Mouse (Mus musculus): ENCODE results near the gene Bcas3. TPM values are rescaled to one million over a fixed set of nuclear protein-coding genes. Genes with fewer than 3 reads are reported as not detected.

The Bcas3 gene
- total and polyA plus RNA-seq, 2 experiments from 2014 or later: 31.6 to 32.3 TPM

DNA sequence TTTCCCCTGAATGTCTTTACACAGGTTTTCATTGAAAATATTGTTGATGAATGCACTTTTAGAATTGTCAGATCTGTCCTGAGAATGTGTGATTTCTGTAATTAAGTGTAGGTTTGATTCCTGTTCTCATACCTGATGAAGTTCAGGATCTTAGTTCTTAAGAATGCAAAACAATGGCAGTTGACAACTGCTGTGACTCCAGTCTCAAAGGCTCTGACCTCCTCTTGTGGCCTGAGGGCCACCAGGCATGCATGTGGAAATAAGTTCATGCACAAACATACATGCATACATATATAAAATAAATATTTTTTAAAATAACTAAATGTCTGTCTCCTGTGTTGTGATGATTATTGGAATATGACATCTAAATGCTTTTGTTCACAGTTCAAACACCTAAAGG is 246.3 kb downstream of the Bcas3 start:
- Histone ChIP-seq H3K36me3 (ENCODE audit: insufficient read depth, low read length) (no peaks in the 10 kb centered on the region), H3K4me2 (ENCODE audit: low read depth, low read length) (no peak overlapping the region), H3K27ac (no peak overlapping the region), H3K4me1 (ENCODE audit: insufficient read depth, low read length) (no peaks in the 10 kb centered on the region), H3K9ac (replicated peaks; ENCODE audit: low read length) (no peak overlapping the region), H3K27me3 (ENCODE audit: insufficient read depth, low read length) (no peaks in the 10 kb centered on the region), H3K9me3 (ENCODE audit: low read length) (no peaks in the 10 kb centered on the region), H3K4me3 (ENCODE audit: low read length) (no peak overlapping the region)
- ATAC-seq: no peak
- no peak for TF ChIP-seq CTCF (IDR thresholded peaks at IDR 0.05; ENCODE audit: low read depth)
- DNase-seq (ENCODE audit: low spot score): no peak

DNA sequence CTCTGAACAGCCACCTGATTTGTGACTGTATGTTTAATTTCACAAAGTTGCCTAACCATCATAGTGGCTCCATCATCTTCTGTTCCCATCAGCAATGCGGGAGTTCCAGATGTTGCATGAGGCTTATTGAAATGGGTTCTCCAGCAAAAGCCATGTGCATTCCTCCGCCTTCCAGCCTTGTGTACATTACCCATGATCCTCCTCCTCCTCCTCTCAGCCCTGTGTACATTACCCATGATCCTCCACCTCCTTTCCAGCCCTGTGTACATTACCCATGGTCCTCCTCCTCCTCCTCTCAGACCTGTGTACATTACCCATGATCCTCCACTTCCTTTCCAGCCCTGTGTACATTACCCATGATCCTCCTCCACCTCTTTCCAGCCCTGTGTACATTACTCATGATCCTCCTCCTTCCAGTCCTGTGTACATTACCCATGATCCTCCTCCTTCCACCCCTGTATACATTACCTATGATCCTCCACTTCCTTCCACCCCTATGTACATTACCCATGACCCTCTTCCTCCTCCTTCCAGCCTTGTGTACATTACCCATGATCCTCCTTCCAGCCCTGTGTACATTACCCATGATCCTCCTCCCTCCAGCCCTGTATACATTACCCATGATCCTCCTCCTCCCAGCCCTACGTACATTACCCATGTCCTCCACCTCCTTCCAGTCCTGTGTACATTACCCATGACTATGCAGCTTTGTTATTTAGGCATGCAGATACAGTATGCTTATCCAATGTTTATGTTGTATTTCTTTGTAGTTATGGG is 250.8 kb downstream of the Bcas3 start:
- ATAC-seq: no peak

DNA sequence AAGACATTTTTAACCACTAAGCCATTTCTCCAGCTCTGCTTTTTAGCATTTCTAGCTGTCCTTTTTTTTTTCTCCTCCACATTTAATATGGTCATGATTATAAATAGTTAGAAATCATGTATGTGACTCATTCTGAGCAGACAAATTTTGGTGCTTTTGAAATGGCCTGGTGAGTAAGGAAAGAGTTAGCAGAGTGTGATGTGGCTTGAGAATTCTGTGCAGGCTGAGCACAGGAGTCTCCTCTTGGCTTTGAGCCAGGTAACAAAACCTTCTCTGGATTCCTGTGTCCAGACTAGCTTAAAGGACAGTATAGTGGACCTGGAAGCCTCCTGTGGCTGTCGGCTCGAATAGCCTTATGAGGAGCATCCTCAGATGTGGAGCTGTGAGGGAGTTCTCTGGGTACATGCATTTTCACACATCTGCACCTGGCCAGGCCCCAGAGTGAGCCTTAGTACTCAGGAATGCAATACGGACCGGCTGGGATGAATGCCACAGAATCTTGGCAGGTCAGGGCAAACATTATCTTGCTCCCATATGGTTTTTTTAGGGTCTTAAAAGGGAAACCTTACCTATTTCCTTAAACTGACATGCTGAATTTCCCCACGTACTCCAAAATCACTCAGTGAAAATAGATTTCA is 256.5 kb downstream of the Bcas3 start:
- no peaks in the 10 kb centered on the region for H3K4me1 ChIP-seq (ENCODE audit: insufficient read depth, low read length)
- H3K4me2 ChIP-seq (ENCODE audit: low read depth, low read length): no peak overlapping the region
- no peak for TF ChIP-seq CTCF (IDR thresholded peaks at IDR 0.05; ENCODE audit: low read depth)
- WGBS: 58% methylated on average over 5 of the region's 5 CpGs
- ATAC-seq: no peak
- no peak overlapping the region for H3K9ac ChIP-seq (replicated peaks; ENCODE audit: low read length)
- H3K9me3 ChIP-seq (ENCODE audit: low read length): no peaks in the 10 kb centered on the region
- no peak overlapping the region for H3K27ac ChIP-seq
- H3K4me3 ChIP-seq (ENCODE audit: low read length): no peak overlapping the region
- H3K27me3 ChIP-seq (ENCODE audit: insufficient read depth, low read length): no peaks in the 10 kb centered on the region
- DNase-seq (ENCODE audit: low spot score): peak; percentile 37
- H3K36me3 ChIP-seq (ENCODE audit: insufficient read depth, low read length): no peaks in the 10 kb centered on the region

More for the DNA sequence above, 250.8 kb downstream of the Bcas3 start:
- H3K9me3 ChIP-seq (ENCODE audit: low read length): no peaks in the 10 kb centered on the region
- no peak overlapping the region for H3K4me3 ChIP-seq (ENCODE audit: low read length)
- no peak for TF ChIP-seq CTCF (IDR thresholded peaks at IDR 0.05; ENCODE audit: low read depth)
- DNase-seq (ENCODE audit: low spot score): no peak
- H3K36me3 ChIP-seq (ENCODE audit: insufficient read depth, low read length): no peaks in the 10 kb centered on the region
- H3K27me3 ChIP-seq (ENCODE audit: insufficient read depth, low read length): no peaks in the 10 kb centered on the region
- H3K4me2 ChIP-seq (ENCODE audit: low read depth, low read length): no peak overlapping the region
- 94% methylated on average over 3 of the region's 3 CpGs for WGBS
- no peaks in the 10 kb centered on the region for H3K4me1 ChIP-seq (ENCODE audit: insufficient read depth, low read length)
- no peak overlapping the region for H3K9ac ChIP-seq (replicated peaks; ENCODE audit: low read length)
- no peak overlapping the region for H3K27ac ChIP-seq

DNA sequence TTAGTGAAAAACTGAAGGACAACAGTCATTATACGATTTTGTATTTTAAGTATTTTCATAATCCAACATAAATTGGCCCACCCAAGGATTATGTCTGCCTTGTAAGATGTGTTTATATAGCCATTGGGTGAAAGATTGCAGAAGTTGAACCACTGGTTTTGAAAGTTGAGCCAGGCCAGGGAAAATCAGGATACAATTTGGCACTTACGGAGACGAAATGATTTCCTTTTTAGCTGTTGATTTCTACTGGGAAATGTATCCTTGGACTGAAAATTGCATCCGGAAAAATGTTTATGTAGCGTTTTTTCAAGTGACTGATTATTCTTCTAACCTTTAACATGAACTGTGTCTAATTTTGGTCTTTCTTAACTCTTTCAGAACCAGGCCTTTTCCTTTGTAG is 260.1 kb downstream of the Bcas3 start:
- DNase-seq (ENCODE audit: low spot score) (no peak), ATAC-seq (no peak)
- H3K4me3 ChIP-seq (ENCODE audit: low read length): no peak overlapping the region
- H3K9me3 ChIP-seq (ENCODE audit: low read length): no peaks in the 10 kb centered on the region
- 76% methylated on average over 5 of the region's 5 CpGs for WGBS
- TF ChIP-seq CTCF (IDR thresholded peaks at IDR 0.05; ENCODE audit: low read depth): no peak
- no peak overlapping the region for H3K4me2 ChIP-seq (ENCODE audit: low read depth, low read length)
- no peaks in the 10 kb centered on the region for H3K36me3 ChIP-seq (ENCODE audit: insufficient read depth, low read length)
- H3K27ac ChIP-seq: no peak overlapping the region
- no peak overlapping the region for H3K9ac ChIP-seq (replicated peaks; ENCODE audit: low read length)
- no peaks in the 10 kb centered on the region for H3K27me3 ChIP-seq (ENCODE audit: insufficient read depth, low read length)
- no peaks in the 10 kb centered on the region for H3K4me1 ChIP-seq (ENCODE audit: insufficient read depth, low read length)

DNA sequence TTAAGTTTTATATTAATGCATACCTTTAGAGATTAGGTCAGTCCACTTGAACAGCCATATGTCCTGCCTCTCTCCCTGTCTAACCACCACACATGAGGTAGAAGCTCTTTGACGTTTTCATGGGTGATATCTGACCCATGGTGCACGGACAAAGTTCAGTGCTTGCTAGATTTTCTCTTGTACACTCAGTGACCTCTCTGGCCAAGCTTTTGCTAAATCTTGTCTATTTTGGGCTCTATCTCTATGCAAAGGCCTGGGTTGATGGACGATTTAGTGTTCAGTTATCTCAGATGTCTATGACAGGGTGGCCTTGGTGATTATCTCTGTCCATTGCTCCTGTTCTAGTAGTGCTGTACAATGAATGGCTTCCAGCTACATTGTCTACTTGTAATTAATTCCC is 260.6 kb downstream of the Bcas3 start:
- Histone ChIP-seq H3K4me3 (ENCODE audit: low read length) (no peak overlapping the region), H3K4me2 (ENCODE audit: low read depth, low read length) (no peak overlapping the region), H3K9ac (replicated peaks; ENCODE audit: low read length) (no peak overlapping the region), H3K36me3 (ENCODE audit: insufficient read depth, low read length) (no peaks in the 10 kb centered on the region), H3K27me3 (ENCODE audit: insufficient read depth, low read length) (no peaks in the 10 kb centered on the region), H3K9me3 (ENCODE audit: low read length) (no peaks in the 10 kb centered on the region), H3K4me1 (ENCODE audit: insufficient read depth, low read length) (no peaks in the 10 kb centered on the region), H3K27ac (no peak overlapping the region)
- 85% methylated on average over 3 of the region's 3 CpGs for WGBS
- TF ChIP-seq CTCF (IDR thresholded peaks at IDR 0.05; ENCODE audit: low read depth): no peak
- ATAC-seq (no peak), DNase-seq (ENCODE audit: low spot score) (no peak)

DNA sequence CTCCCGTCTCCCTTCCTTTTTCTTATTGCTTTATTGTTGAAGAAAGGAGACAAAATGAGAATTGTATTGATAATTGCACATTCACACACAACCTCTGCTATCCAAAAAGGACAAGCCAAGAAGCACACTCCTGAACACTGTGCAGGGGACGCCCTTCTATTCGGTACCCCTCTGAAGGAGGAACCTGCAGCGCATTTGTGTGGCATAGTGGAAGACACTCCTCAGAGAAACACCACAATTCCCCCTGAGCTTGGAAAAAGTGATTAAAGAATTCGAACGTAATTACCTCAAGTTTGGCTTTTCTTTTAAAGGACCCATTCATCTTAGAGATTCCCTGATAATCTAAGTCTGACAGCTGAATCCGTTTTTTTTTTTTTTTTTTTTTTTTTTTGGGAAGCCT is 261.5 kb downstream of the Bcas3 start:
- 83% methylated on average over 7 of the region's 7 CpGs for WGBS
- Histone ChIP-seq H3K4me2 (ENCODE audit: low read depth, low read length) (no peak overlapping the region), H3K4me3 (ENCODE audit: low read length) (no peak overlapping the region), H3K9ac (replicated peaks; ENCODE audit: low read length) (no peak overlapping the region), H3K9me3 (ENCODE audit: low read length) (no peaks in the 10 kb centered on the region), H3K36me3 (ENCODE audit: insufficient read depth, low read length) (no peaks in the 10 kb centered on the region), H3K4me1 (ENCODE audit: insufficient read depth, low read length) (no peaks in the 10 kb centered on the region), H3K27ac (no peak overlapping the region), H3K27me3 (ENCODE audit: insufficient read depth, low read length) (no peaks in the 10 kb centered on the region)
- ATAC-seq: no peak
- DNase-seq (ENCODE audit: low spot score): no peak
- TF ChIP-seq CTCF (IDR thresholded peaks at IDR 0.05; ENCODE audit: low read depth): no peak

DNA sequence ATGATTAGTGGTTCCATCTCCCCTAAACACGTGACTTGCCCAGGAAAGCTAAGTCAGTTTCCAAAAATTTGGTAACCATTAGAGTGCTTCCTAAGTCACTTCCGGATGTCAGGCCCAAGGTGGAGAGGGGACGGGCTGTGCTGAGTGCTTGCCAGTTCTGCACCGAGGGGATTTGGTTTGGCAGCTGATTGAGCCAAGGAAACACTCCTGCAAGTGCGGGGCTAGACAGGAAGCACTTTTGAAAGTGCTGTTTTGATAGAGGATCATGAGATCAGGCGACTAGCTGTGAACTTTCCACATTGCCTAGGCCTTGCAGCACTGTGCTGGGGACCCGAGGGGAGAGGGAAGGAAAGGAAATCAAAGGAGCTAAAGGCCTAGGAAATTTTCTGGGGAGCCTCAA is 262.5 kb downstream of the Bcas3 start:
- no peak overlapping the region for H3K4me2 ChIP-seq (ENCODE audit: low read depth, low read length)
- ATAC-seq (no peak), DNase-seq (ENCODE audit: low spot score) (no peak)
- no peak overlapping the region for H3K27ac ChIP-seq
- TF ChIP-seq CTCF (IDR thresholded peaks at IDR 0.05; ENCODE audit: low read depth): no peak
- no peaks in the 10 kb centered on the region for H3K36me3 ChIP-seq (ENCODE audit: insufficient read depth, low read length)
- H3K9me3 ChIP-seq (ENCODE audit: low read length): no peaks in the 10 kb centered on the region
- H3K4me1 ChIP-seq (ENCODE audit: insufficient read depth, low read length): no peaks in the 10 kb centered on the region
- no peak overlapping the region for H3K9ac ChIP-seq (replicated peaks; ENCODE audit: low read length)
- H3K27me3 ChIP-seq (ENCODE audit: insufficient read depth, low read length): no peaks in the 10 kb centered on the region
- 61% methylated on average over 7 of the region's 7 CpGs for WGBS
- H3K4me3 ChIP-seq (ENCODE audit: low read length): no peak overlapping the region
